Mouse (Mus musculus) midbrain, postnatal 0 days (tissue): ENCODE data around the gene Nsfl1c. TPM values are rescaled to one million over a fixed set of nuclear protein-coding genes. Genes with fewer than 3 reads are reported as not detected.

Experiments
- ATAC-seq: fragments of 200-750 bp; cut with Nextera tagmentation; 2 replicates; pipeline ENCODE4 v1.8.0; 2017; ENCODE audit warnings: moderate number of reproducible peaks, mild to moderate bottlenecking, moderate TSS enrichment, moderate library complexity; ENCODE audit not compliant: low FRiP score
- DNase-seq: peaks from one replicate; pipeline ENCODE4 v3.0.0-alpha.2; 2015; ENCODE audit warnings: low spot score
- H3K27ac ChIP-seq: fragments of 300-500 bp; sonication (generic); 2 replicates; pipeline ENCODE4 v1.5.1; 2014; ENCODE audit warnings: low read depth, mild to moderate bottlenecking, low read length, mixed read lengths
- H3K27me3 ChIP-seq: fragments of 300-500 bp; sonication (generic); 2 replicates; pipeline ENCODE4 v1.6.1; 2014; ENCODE audit warnings: low read length, control low read depth, mixed read lengths; ENCODE audit not compliant: insufficient read depth
- H3K36me3 ChIP-seq: fragments of 300-500 bp; sonication (generic); 2 replicates; pipeline ENCODE4 v1.6.1; 2014; ENCODE audit warnings: low read length, control low read depth, mixed read lengths; ENCODE audit not compliant: insufficient read depth
- H3K4me1 ChIP-seq: fragments of 300-500 bp; sonication (generic); 2 replicates; pipeline ENCODE4 v1.6.1; 2014; ENCODE audit warnings: mild to moderate bottlenecking, control low read depth, antibody characterized with exemption, low read length, mixed read lengths; ENCODE audit not compliant: insufficient read depth
- H3K4me2 ChIP-seq: fragments of 300-500 bp; sonication (generic); 2 replicates; pipeline ENCODE4 v1.6.1; 2014; ENCODE audit warnings: low read depth, mild to moderate bottlenecking, low read length, mixed read lengths; ENCODE audit not compliant: poor library complexity, severe bottlenecking
- H3K4me3 ChIP-seq: fragments of 300-500 bp; sonication (generic); 2 replicates; pipeline ENCODE4 v1.5.1; 2014; ENCODE audit warnings: low read depth, mild to moderate bottlenecking, low read length, moderate library complexity
- H3K9ac ChIP-seq: fragments of 300-500 bp; sonication (generic); replicated peaks from 2 replicates; pipeline ENCODE4 v1.6.1; 2014; ENCODE audit warnings: mild to moderate bottlenecking, low read length, moderate library complexity, mixed read lengths; ENCODE audit not compliant: poor library complexity, severe bottlenecking
- H3K9me3 ChIP-seq: fragments of 300-500 bp; sonication (generic); 2 replicates; pipeline ENCODE4 v1.6.1; 2016; ENCODE audit warnings: low read length, control low read depth
- CTCF ChIP-seq: IDR thresholded peaks from 2 replicates; pipeline ENCODE4 v1.5.1; 2016; ENCODE audit warnings: antibody characterized with exemption, mild to moderate bottlenecking
- WGBS: fragments of 180-500 bp; shearing (Covaris S2); extraction: QIAGEN DNeasy Blood & Tissue Kit; methylation state at CpG from one replicate; pipeline ENCODE4 v1.1.7; 2014; 5-methylcytosine and 5-hydroxymethylcytosine counted together
- polyA plus RNA-seq: library from polyadenylated mRNA; unstranded; fragments of >200 nt; fragmentation: Nextera tagmentation; extraction: Ambion mirVana; gene quantifications from 2 replicates; pipeline ENCODE4 v1.2.1, GENCODE M21; 2015
- total RNA-seq: library from RNA; depleted of rRNA; stranded (reverse); fragments of >200 nt; gene quantifications from 2 replicates; pipeline ENCODE4 v1.2.3, GENCODE M21; 2014

Nsfl1c gene
- total and polyA plus RNA-seq, 2 experiments from 2014 or later: 103 to 250 TPM

- DNase-seq (no peak), ATAC-seq (0 out of 2 replicates have a peak, but pooled peaks have one; percentile 26)
- Histone ChIP-seq H3K4me1 (no peaks in the 10 kb centered on the region), H3K4me3 (no peak overlapping the region), H3K9me3 (no peaks in the 10 kb centered on the region), H3K27ac (no peak overlapping the region), H3K27me3 (no peaks in the 10 kb centered on the region), H3K9ac (no peak overlapping the region), H3K4me2 (no peak overlapping the region), H3K36me3 (peaks cover 7% of the 10 kb centered on the region; the same call in 1 of the 2 replicates)
- TF ChIP-seq CTCF: no peak
Observed at GRCm38 (mm10) chr2:151529169-151529568, 35.2 kb downstream of the Nsfl1c start.

GRCm38 (mm10) chr2:151530378-151531230 lies 36.6 kb downstream of the Nsfl1c start:
- H3K4me3 ChIP-seq: no peak overlapping the region
- WGBS: 57% methylated on average over 8 of the region's 8 CpGs
- no peaks in the 10 kb centered on the region for H3K4me1 ChIP-seq
- ATAC-seq: no peak
- DNase-seq: no peak
- no peaks in the 10 kb centered on the region for H3K9me3 ChIP-seq
- H3K27me3 ChIP-seq: no peaks in the 10 kb centered on the region
- no peak overlapping the region for H3K27ac ChIP-seq
- no peak overlapping the region for H3K9ac ChIP-seq
- TF ChIP-seq CTCF: no peak
- H3K36me3 ChIP-seq: peaks cover 7% of the 10 kb centered on the region; the same call in 1 of the 2 replicates
- H3K4me2 ChIP-seq: no peak overlapping the region

GRCm38 (mm10) chr2:151533632-151534031 lies 39.6 kb downstream of the Nsfl1c start:
- 91% methylated on average over 5 of the region's 6 CpGs for WGBS
- Histone ChIP-seq H3K9me3 (no peaks in the 10 kb centered on the region), H3K27ac (no peak overlapping the region), H3K27me3 (no peaks in the 10 kb centered on the region), H3K9ac (no peak overlapping the region), H3K36me3 (no peaks in the 10 kb centered on the region), H3K4me1 (no peaks in the 10 kb centered on the region), H3K4me2 (no peak overlapping the region), H3K4me3 (no peak overlapping the region)
- DNase-seq (no peak), ATAC-seq (no peak)
- no peak for TF ChIP-seq CTCF

- ATAC-seq (no peak), DNase-seq (peak; percentile 15)
- TF ChIP-seq CTCF: no peak
- no peaks in the 10 kb centered on the region for H3K27me3 ChIP-seq
- H3K9me3 ChIP-seq: no peaks in the 10 kb centered on the region
- no peak overlapping the region for H3K4me2 ChIP-seq
- H3K36me3 ChIP-seq: no peaks in the 10 kb centered on the region
- no peak overlapping the region for H3K27ac ChIP-seq
- 10% methylated on average over 1 of the region's 1 CpGs for WGBS
- H3K9ac ChIP-seq: no peak overlapping the region
- no peak overlapping the region for H3K4me3 ChIP-seq
- no peaks in the 10 kb centered on the region for H3K4me1 ChIP-seq
Observed at GRCm38 (mm10) chr2:151535961-151536617, 42.1 kb downstream of the Nsfl1c start.

- ATAC-seq: no peak
- H3K27ac ChIP-seq: no peak overlapping the region
- no peak overlapping the region for H3K4me3 ChIP-seq
Observed at GRCm38 (mm10) chr2:151536618-151536974, 42.6 kb downstream of the Nsfl1c start.

GRCm38 (mm10) chr2:151538646-151539045 lies 44.7 kb downstream of the Nsfl1c start:
- no peak overlapping the region for H3K4me2 ChIP-seq
- ATAC-seq: no peak
- no peak overlapping the region for H3K9ac ChIP-seq
- H3K9me3 ChIP-seq: no peaks in the 10 kb centered on the region
- H3K27me3 ChIP-seq: no peaks in the 10 kb centered on the region
- no peak overlapping the region for H3K4me3 ChIP-seq
- no peak overlapping the region for H3K27ac ChIP-seq
- WGBS: 68% methylated on average over 4 of the region's 4 CpGs
- H3K36me3 ChIP-seq: no peaks in the 10 kb centered on the region
- no peak for TF ChIP-seq CTCF
- peaks cover 6% of the 10 kb centered on the region; the same call in 1 of the 2 replicates for H3K4me1 ChIP-seq
- DNase-seq: no peak

More at GRCm38 (mm10) chr2:151536618-151536974, 42.6 kb downstream of the Nsfl1c start:
- TF ChIP-seq CTCF: no peak
- DNase-seq: peak; percentile 41
- no peak overlapping the region for H3K9ac ChIP-seq
- WGBS: 77% methylated on average over 5 of the region's 5 CpGs
- no peak overlapping the region for H3K4me2 ChIP-seq
- no peaks in the 10 kb centered on the region for H3K36me3 ChIP-seq
- H3K27me3 ChIP-seq: no peaks in the 10 kb centered on the region
- no peaks in the 10 kb centered on the region for H3K9me3 ChIP-seq
- peaks cover 3% of the 10 kb centered on the region; the same call in 1 of the 2 replicates for H3K4me1 ChIP-seq
